Mouse (Mus musculus) kidney, adult 11 months (tissue): ENCODE measurements around the gene Cbfa2t3.
A peak's percentile ranks its signal among the peaks of the same experiment; 100 is the strongest.
"Not testable (repeated sequence)": the region's sequence is repeated elsewhere in the genome, so short reads cannot be mapped to it uniquely, and the experiment has no call there.

Source experiments
- DNase-seq: peaks from one replicate; pipeline ENCODE4 v3.0.0; 2022

Cbfa2t3 gene

DNA sequence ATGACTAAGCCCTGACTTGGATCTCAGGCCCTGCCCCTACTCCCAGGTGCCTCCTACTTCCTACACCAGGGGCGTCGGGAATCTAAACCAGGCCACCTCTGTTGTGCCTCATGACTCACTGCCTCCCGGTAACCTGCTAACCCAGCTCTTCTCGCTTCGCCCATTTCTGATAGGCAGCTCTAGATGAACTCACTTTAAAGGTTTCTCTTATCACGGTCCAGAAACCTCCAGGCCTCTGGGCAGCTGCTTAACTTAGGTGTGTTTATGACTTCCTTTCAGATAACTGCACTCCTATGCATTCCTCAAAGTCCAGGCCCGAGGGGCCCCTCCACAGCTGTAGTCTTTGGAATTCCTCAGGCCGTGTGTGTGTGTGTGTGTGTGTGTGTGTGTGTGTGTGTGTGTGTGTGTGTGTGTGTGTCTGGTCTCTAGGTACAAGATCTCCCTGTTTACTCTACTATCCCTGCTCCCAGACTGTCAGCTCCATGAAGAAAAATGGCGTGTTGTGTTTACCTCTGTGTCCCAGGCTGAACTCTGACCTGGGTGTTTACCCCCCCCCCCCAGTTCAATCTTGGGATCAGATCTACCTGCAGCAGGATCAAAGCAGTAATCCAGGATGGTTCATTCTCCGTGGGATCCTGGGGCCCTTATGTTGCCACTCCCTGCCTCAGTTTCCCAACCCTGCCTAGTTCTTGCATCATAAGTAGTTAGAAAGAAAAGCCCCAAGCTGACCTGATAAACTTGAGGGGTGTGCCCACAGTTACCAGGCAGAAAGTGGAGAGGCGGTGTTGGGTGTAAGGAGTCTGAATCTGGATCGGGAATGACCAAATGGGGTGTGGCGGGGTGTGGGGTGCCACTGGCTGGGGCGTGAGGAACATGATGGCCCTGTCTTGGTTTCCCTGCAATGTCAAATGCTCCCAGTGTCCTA is 62.8 kb downstream of the Cbfa2t3 start:
- no peak for DNase-seq

DNA sequence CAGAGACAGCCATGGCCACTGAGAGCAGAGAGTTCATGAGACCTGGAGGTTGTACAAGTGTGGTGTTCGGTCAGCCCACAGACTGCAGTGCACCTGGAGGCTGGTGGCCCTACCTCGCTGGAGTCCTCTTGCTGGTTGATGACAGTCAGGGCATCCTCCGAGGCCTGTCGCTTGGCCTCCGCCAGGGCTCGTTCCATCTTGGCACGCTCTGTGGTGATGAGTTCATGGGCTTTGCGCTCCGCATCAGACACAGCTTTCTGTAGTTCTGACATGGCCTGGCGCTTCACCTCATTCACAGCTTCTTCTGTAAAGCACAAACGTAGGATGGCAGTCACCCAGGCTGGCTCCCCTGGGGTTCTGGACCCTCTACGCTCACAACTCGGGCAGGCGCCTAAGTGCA is 65.7 kb downstream of the Cbfa2t3 start:
- DNase-seq, result no peak

DNA sequence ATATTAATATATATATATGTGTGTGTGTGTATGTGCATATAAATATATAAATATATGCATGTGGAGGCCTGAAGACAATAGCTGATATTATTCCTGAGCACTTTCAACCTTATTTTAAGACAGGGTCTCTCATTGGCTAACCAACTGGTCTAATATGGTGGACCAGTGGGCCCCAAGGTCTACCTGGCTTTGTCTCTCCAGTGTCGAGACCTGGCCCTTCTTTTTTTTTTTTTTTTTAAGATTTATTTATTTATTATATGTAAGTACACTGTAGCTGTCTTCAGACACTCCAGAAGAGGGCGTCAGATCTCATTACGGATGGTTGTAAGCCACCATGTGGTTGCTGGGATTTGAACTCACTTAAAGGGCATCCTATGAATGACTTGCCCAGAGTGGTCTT is 66.8 kb downstream of the Cbfa2t3 start:
- DNase-seq, result not testable (repeated sequence)

DNA sequence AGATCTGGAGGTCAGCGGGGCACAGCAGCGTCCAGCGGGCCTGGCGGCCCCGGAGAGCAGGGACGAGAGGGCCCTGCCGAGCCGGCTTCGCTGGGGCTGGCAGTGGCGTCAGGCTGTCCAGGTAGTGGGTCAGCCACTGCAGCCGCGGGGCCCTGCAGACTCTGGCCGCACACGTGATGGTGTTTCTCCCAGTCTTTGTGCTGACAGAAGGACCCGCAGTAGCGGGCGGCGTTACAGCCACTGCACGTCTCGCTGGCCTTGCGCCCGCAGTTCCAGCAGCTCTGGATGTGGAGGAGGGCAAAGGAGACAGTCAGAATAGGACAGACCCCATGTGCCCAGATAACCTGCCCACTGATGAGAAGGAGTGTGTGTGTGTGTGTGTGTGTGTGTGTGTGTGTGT is 68.2 kb downstream of the Cbfa2t3 start:
- peak; percentile 38 for DNase-seq

DNA sequence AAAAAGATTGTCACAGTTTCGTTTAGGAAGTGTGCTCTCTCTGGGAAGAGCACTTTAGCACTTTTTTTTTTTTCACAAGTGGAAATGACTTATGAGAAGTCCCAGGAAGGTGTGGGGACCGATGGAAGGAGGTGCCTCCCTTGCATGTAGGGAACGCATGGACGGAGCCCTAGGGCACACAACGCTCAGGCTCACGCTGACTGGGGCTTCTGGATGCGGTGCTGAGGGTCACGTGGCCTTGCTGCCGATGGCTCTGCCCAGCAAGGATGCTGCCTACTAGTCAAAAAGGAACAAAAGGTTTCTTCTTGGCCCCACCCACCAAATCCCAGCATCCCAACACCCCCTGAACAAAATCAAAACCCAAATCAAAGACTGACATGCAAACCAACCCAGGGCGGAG is 69.5 kb downstream of the Cbfa2t3 start:
- DNase-seq, result no peak

DNA sequence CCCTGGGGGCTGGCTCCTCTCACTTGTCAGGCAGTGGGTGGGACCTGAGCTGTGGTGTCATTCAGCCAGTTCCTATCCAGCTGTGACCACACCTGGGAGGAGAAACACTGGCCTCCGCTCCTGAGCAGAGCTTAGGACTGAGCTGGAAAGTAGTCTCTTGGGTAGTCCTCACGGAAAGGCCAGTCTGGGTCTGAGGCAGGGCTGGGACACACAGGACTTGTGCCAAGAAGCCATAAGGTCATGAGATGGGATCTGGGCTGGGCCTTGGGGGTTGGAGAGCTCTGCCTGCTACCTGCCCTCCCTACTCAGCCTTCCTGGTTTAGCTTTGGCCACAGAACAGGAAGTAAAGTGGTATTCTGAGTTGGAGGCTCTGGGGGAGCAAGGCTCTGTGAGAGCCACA is 72.0 kb downstream of the Cbfa2t3 start:
- DNase-seq, result no peak

DNA sequence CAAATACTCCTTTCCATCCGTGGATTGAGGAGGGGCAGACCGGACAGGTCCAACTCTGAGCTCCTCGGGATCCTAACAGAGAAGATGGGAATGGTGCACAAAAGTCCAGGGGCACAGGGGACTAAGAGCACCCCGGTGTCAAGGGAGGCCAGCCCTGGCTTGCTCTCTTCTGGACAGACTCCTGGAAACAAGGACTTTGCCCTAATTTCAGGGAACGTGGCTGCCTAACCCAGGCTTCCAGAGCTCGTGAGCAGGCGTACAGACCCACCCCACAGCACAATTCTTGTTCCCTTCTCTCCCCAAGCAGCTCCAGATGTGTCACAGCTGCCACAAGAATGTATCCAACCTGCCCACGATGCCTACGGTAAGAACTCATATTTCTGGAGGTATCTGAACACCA is 73.1 kb downstream of the Cbfa2t3 start:
- DNase-seq, result no peak

DNA sequence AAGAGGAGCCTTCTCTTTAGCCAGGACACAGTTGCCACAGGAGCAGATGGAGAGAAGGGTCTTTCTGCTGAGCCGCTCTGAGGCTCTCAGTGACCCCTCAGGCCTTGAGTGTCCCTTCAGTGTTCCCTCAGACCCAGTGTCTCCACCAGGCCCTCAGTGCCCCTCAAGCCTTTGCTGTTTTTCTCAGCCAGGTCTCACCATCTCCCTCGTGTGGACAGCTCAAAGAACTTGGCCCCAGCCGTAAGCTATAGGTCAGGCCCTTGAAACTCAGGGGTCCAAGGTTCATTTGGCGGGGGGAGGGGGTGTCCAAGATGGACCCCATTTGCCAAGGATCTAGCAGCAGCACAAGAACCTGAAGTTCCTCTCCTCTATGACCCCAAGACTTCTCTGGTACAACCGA is 74.3 kb downstream of the Cbfa2t3 start:
- DNase-seq, result no peak

DNA sequence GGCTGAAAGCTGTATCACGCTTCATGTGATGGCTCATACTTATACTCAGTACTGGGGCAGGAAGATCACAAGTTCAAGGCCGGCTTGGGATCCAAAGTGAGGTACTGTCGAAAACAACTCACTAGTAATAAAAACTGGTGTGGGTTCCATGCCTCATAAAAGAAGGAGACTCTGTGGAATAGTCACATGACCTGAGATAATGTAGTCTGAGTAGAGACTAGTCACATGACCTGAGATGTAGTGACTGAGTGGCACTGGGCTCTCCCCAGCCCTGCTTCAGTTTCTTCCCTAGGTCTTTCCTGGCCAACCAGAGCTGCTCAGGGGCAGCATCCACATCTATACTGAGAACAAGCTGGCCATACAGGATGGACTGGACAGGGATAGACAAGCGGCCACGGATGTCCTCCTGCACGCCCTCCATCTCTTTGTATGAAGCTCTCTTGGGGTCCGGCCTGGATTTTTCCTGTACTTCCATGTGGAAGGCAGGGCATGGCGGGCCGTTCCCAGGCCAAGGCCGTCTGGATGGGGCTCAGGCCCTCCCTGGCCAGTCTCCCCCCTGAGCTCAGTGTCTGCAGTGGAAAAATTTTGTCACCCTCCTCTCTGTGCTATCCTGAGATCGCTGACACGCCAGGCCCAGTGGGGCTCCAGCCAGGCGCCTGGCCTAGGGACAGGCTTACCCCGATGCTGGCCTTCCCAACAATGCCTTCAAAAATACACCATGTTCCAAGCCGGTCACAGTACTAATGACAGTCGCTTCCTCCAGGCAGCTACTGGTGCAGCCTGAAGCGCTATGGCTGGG is 74.9 kb downstream of the Cbfa2t3 start:
- DNase-seq, result no peak

DNA sequence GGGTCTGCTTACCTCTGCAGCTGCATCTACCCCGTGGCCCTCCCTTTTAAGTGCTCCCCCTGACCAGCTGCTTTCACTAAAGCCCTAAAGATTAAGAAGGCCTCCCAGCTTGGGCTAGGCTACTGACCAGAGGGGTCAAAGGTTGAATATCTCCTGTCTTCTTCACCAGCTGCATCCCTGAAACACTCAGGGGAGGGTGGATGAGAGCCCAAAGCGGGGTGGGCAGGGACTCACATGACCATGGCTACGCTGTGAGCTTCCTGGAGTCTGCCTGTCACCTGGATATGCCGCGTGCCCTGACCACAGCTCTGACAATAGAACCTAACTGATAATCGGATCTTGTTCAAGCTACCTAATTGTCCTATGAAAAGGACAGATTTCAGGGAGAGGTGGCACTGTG is 76.2 kb downstream of the Cbfa2t3 start, which contains the start of gene Pabpn1l:
Gene Pabpn1l, minus strand, starts transcription at position 13 of the 400 bp plus-strand sequence.
- DNase-seq, result peak; percentile 53

DNA sequence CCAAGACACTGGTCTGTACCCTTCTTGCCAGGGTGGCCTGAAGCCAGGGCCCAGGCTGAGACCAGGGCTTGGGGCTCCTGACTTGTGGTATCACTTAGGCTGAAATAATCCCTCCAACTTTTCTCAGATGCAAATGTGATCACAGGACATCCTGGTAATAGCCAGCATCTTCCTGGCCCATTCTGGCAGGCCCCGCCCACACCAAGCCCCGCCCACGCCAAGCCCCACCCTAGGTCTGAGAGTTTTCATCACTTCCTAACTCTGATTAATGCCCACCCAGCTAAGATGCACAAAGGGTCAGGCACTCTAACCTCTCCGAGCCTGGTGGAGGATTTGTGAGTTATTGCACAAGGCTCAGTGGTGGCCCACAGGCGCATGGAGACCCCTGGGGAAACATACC is 78.5 kb downstream of the Cbfa2t3 start:
- no peak for DNase-seq

DNA sequence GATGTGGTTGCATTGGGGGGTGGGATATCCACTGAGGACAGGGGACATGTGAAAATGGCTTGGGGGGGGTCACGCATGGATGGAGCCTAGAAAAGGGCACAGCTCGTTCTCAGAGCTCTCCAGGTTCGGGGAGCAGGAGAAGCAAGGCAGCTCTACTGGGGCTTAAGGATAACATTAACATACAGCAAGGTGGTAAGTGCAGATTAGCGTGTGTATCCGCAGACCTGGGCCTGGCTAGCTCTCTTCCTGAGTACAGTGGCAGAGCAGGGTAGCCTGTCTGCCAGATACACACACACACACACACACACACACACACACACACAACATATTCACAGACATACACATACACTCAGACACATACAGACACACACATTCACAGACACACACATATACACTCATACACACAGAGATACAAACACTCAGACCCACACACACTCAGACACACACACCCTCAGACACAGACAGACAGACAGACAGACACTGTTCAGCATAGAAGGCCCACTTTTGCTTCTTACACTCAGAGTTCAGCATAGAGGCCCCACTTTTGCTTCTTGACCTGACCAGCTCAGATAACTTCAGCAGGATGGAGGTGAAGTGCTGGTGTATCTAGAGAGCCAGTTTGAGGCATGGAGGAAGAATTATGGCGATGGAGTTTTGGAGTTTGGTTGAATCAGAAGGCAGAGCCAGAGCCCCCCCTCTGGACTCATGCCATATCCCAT is 80.1 kb downstream of the Cbfa2t3 start:
- no peak for DNase-seq

DNA sequence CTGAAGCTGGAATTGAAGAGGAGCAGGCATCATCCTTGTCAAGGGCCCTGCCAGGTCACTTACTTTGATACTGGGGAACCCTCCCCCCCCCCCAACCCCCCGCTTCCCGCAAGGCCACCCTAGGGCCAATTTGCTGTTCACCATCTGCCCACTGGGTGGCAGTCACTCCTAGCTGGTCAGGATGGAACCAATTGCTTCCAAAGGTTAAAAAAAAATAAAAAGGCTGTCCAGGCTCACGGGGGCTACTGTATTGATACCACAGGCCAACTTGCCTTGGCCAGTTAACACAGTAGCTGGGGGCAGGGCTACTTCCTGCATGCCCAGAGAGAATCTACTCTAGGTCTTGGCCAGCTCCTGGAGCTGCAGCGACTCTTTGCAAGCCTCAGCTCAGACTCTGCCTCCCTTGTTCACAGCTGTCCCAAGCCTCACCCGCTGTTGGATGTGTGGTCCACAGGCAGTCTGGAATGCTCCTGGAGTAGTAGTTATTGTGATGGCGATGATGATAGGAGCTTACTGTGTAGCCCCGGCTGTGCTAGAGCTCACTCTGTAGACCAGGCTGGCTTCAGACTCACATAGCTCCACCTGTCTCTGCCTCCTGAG is 80.9 kb downstream of the Cbfa2t3 start:
- peak; percentile 62 for DNase-seq

DNA sequence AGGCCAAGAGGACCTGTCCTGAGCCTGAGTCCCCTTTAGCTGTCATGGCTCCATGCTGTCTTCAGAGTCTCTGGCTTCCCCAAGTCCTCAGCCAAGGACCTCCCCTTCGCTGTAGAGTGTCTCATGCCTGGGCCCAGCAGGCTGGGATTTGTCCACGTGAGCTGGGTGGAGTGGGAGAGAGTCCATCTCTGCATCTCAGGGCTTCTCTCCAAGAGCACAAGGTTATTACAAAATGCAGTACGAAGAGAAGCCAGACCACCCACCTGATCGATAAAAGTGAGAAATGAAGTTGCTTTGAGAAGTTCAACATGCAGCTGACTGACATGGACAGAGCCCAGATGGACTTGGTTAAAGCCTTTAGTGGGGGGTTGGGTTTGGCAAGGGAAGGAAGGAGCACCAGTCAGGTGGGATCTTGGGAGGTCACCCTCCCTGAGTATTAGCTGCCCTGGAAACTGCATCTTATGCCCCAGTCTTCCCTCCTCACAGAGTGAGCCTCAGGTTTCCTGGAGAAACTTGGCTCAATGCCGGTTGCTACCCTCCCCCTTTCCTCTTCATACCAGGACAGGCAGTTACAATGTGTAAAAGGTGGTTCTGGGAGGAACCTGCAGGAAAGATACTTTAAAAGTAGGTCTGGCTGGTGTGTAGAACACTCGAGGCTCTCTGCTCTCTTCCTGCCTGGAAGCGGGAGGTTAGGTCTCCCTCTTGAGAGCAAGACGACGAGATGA is 82.6 kb downstream of the Cbfa2t3 start:
- DNase-seq, result no peak

DNA sequence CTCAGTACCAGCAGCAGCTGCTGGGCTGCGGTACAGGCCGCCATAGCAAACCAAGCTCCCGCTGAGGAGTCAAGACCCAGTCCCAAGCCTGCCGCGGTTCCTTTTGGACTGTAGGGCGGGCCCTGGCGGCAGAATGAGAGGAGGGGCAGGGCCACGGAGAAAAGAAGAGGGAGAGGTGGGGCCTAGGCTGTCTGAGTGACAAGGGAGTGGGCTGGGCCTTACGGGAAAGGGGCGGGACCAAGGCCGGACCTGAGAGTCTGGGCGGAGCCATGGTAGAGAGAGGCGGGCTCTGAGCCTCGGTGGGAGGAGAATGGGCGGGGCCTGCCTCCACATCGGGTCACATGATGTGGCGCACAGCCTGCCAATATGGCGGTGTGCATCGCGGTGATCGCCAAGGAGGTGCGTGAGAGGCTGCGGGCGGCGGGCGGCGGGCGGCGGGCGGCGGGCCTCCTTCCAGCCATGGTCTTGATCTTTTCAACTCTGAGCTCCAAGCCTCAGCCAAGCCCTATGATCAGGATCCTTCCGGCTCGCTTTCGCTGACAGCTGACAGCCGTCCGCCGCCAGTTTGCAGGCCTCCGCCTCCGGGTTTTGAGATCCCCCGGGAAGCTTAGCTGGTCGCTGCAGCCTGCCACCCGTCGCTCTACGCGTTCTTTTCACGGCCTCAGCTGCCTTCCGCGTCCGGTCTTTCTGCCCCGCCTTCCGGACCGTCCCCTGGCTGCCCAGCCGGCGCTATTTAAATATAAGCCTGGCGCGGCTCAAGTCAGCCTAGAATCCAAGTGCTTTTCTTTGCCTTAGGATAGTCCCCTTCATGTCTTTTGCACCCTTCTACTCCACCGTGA is 87.4 kb downstream of the Cbfa2t3 start, which contains the start of the genes Galns and Trappc2l:
Gene Galns, minus strand, starts transcription at position 169 of the 839 bp plus-strand sequence.
Gene Trappc2l, plus strand, starts transcription at position 346 of the 839 bp plus-strand sequence.
- peak; percentile 96 for DNase-seq

DNA sequence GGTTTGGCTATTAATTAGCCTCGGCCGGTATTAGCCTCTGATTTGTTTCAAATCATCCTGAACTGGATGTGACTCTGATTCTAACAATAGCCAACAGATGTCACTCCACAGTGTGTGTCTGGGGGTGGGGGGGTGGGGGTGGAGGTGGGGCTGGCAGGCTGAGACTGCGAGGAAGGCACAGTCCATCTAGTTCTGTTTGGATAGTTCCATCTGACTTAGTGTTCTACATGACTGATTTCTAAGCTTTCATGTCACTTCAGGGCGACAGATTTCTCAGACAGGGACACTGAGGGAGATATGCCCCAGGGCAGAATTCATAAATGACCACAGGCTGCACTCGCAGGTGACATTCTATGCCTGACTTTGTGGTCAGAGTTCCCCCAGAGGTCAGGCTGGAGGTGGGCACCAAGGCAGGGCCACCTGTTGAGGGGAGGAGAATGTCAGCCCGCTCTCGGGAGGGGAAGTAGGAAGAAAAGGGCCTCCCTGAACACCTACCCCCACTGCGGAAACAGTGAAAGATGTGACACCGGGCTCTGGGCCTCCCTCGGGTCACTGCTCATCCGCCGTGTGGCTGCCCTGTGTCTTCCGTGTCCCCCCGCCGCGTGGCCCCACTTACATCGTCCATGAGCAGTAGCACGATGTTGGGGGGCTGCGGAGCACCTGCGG is 88.2 kb downstream of the Cbfa2t3 start:
- no peak for DNase-seq

DNA sequence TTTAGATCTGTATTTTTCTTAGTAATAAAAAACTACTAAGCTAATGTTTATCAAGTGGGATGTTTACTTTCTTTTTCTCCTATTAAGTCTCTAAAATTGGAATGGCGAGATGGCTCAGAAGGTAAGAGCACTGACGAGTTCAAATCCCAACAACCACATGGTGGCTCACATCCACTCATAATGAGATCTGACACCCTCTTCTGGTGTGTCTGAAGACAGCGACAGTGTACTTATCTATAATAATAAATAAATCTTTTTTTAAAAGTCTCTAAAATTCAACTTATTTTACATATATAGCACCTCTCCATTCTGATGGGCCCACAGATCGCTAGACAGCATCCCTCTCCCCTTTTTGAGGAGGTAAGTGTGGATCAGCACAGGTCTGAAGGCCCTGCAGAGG is 88.7 kb downstream of the Cbfa2t3 start:
- no peak for DNase-seq

DNA sequence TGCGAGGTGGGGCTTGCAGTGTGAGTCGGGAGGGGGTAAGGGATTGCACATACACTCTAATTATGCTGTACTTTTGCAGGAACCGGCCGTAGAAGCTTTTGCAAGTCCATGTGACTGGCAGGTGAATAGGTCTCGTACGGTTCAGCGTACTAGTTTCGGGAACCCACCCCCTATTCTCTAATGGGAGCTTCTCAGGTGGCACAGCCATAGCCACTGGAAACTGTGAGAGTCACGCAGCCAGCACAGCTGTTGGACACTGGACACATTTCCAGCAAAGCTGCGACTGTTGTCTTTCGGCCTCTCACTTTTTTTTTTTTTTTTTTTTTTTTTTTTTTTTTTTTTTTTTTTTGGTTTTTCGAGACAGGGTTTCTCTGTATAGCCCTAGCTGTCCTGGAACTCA is 92.1 kb downstream of the Cbfa2t3 start:
- DNase-seq, result no peak

DNA sequence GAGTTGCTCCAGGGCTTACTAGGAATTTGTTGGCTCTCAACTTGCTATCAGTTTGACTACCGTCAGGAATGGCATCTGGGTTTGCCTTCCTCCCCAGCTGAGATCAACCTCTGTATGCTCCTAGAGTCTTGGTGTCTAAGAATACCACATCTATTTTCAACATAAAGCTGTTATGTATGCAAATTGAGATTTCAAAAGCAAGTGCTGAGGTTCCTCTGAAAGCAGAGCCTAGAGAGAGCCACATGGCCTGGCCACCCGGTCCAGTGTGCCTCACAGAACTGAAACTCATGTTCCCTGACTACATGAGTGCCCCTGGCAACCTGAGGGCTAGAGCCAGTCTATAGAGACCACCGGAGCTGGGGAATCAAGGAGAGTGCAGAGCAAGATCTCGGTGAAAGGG is 93.5 kb downstream of the Cbfa2t3 start:
- DNase-seq, result no peak

DNA sequence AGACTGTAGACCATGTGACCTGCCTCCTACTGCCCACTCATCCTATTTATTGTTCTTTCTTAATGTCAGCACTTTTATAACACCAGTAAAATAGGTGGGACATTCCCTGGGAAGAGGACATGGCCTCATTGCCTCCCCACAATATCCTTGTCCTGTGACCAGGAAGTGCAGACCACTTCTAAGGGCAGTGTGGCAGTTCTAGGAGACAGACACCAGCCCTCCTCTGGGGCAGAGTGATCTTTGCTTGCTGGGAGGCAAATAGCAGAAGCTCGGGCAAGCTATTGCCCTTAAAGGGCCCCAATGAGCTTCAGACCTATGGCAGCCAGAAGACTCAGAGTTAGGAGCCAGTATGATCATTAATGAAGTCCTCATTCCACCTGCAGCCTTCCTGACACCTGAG is 94.3 kb downstream of the Cbfa2t3 start:
- no peak for DNase-seq
